Mouse (Mus musculus) brain, embryonic 14.5 days (tissue): ENCODE measurements around the gene Gatm.

Source experiments
- CTCF ChIP-seq: fragments of 200-500 bp; IDR thresholded peaks from 2 replicates; pipeline ENCODE4 v1.5.1; 2012; ENCODE audit warnings: inconsistent platforms, mild to moderate bottlenecking, moderate library complexity, borderline replicate concordance; ENCODE audit not compliant: insufficient read depth, insufficient read length; ENCODE audit errors: extremely low read depth
- POLR2A ChIP-seq: fragments of 200-500 bp; IDR thresholded peaks from 2 replicates; pipeline ENCODE4 v1.6.1; 2012; ENCODE audit warnings: mild to moderate bottlenecking, inconsistent platforms, borderline replicate concordance; ENCODE audit not compliant: poor library complexity, insufficient read depth, insufficient read length, severe bottlenecking; ENCODE audit errors: extremely low read depth

DNA sequence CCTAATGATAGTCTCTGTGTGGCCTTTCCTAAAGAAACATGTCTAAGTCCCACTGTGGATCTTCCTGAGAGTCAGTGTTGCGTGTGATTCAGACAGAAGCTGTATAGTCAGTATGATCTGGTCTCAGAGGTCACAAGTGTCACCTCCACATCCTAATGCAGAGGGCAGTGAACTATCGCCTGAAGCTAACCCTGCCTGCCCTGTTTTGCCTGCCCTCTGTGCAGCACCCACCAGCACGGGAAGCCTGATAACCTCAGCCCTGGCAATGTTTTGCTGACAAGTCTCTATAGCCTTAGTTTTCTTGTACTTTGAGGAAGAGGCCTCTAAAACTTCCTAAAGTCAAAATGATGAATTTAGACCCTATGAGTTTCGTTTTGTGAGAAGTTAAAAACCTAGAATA is 40.7 kb downstream of the Gatm start:
- TF ChIP-seq CTCF, result no peak
- TF ChIP-seq POLR2A, result no peak
